Mouse (Mus musculus) small intestine, adult 2 months (tissue): Measurements from ENCODE around the gene Olfr645. TPM values are rescaled to one million over a fixed set of nuclear protein-coding genes. Genes with fewer than 3 reads are reported as not detected.

Experiments
- H3K27ac ChIP-seq: fragments of 200-500 bp; 2 replicates; pipeline ENCODE4 v1.5.1; 2012; ENCODE audit warnings: low read depth, low read length, control low read depth, inconsistent platforms; ENCODE audit not compliant: insufficient read depth
- H3K27me3 ChIP-seq: fragments of 200-500 bp; 2 replicates; pipeline ENCODE4 v1.6.1; 2012; ENCODE audit warnings: mild to moderate bottlenecking, moderate library complexity, low read length, inconsistent platforms; ENCODE audit not compliant: control insufficient read depth, insufficient read depth
- H3K36me3 ChIP-seq: fragments of 200-500 bp; 2 replicates; pipeline ENCODE4 v1.6.1; 2012; ENCODE audit warnings: mild to moderate bottlenecking, low read length, control low read depth, inconsistent platforms; ENCODE audit not compliant: control insufficient read depth, insufficient read depth
- H3K4me1 ChIP-seq: fragments of 200-500 bp; 2 replicates; pipeline ENCODE4 v1.6.1; 2012; ENCODE audit warnings: low read length, inconsistent platforms, mixed read lengths; ENCODE audit not compliant: control insufficient read depth, insufficient read depth, insufficient read length
- H3K4me3 ChIP-seq: fragments of 200-500 bp; 2 replicates; pipeline ENCODE4 v1.5.1; 2012; ENCODE audit warnings: low read depth, mild to moderate bottlenecking, control low read depth, inconsistent platforms, low read length, moderate library complexity
- CTCF ChIP-seq: fragments of 200-500 bp; IDR thresholded peaks from 2 replicates; pipeline ENCODE4 v1.5.1; 2012; ENCODE audit warnings: low read depth, mild to moderate bottlenecking, control low read depth, inconsistent platforms, low read length, moderate library complexity, mixed read lengths; ENCODE audit not compliant: insufficient replicate concordance, insufficient read length; ENCODE audit errors: extremely low read depth
- POLR2A ChIP-seq: fragments of 200-500 bp; IDR thresholded peaks from 2 replicates; pipeline ENCODE4 v1.6.1; 2012; ENCODE audit warnings: low read depth, mild to moderate bottlenecking, control low read depth, inconsistent platforms, low read length, moderate library complexity
- WGBS: fragments of 180-500 bp; shearing (Covaris S2); methylation state at CpG from one replicate; pipeline ENCODE4 v1.1.7; 2018; 5-methylcytosine and 5-hydroxymethylcytosine counted together
- polyA plus RNA-seq: library from polyadenylated mRNA; depleted of rRNA; stranded (reverse); fragments of >200 nt; gene quantifications from 2 replicates; pipeline ENCODE4 v1.2.3, GENCODE M21; 2012; rRNA removed

The Olfr645 gene
- polyA plus RNA-seq: not detected in 2 replicates

DNA sequence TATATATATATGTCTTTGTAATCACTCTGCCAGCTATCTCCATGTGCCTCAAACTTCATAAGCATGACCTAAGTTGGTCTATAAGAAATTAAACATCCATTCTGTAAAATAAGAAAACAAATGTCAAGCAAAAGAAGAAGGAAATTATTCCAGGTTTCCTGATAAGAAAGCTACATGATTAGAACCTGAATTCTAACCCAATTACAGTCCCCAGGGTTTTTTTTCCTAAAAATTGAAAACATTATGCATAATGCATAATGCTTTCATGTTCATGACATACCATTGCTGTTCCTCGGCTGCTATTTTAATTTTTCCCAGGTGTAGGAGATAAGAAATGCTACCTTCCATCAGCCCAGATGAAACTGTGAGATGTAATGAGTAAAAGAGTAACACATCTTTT, at the start of gene Olfr645:
Gene Olfr645 (minus strand): TSS at position 101 of the 400 bp plus-strand sequence.
- no peak for TF ChIP-seq POLR2A
- TF ChIP-seq CTCF: no peak
- Histone ChIP-seq H3K36me3 (no peaks in the 10 kb centered on the region), H3K27ac (no peak within 1 kb of the TSS), H3K4me3 (no peak within 1 kb of the TSS), H3K27me3 (no peaks in the 10 kb centered on the region), H3K4me1 (no peaks in the 10 kb centered on the region)
- 58% methylated on average over 1 of the region's 1 CpGs for whole genome bisulfite sequencing

DNA sequence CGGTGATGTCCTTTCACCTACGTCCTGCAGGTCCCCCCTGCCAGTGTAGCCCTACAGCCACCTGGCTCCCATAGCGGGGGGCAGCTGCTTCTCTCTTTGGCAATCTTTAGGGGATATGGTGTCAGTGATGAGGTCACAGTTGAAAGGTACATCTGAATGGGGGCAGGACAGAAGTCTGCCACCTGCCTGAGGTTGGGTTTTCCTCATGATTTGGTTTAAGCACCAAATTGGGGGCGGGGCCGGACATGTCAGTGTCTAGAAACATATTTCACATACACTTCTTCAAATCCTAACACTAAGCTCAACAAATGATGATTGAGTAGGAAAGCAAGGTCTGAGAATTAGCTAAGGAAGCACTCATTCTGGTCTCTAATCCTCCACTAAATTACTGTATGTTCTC, 44.5 kb upstream of the Olfr645 start, which contains the start of gene Ubqln5:
Gene Ubqln5 (minus strand): TSS at position 101 of the 400 bp plus-strand sequence.
- Histone ChIP-seq H3K27ac (no peak within 1 kb of the TSS), H3K4me3 (no peak within 1 kb of the TSS), H3K36me3 (no peaks in the 10 kb centered on the region), H3K4me1 (no peaks in the 10 kb centered on the region), H3K27me3 (no peaks in the 10 kb centered on the region)
- TF ChIP-seq POLR2A: no peak
- TF ChIP-seq CTCF: no peak
- 88% methylated on average over 5 of the region's 5 CpGs for WGBS

DNA sequence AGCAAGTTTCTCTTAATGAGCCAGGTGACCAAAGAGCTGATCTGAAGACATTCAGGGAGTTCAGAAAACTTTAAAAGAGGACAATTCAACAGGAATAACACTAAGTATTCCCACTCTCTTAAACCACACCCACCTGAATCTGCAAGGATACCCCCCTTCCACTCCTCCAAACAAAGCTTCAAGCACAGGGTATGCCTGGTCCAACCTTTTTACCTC, 19.4 kb upstream of the Olfr645 start, which contains the start of gene Olfr646:
Gene Olfr646 (plus strand): TSS at position 117 of the 216 bp plus-strand sequence.
- Histone ChIP-seq H3K4me1 (no peaks in the 10 kb centered on the region), H3K36me3 (no peaks in the 10 kb centered on the region), H3K27me3 (no peaks in the 10 kb centered on the region), H3K4me3 (no peak within 1 kb of the TSS), H3K27ac (no peak within 1 kb of the TSS)
- TF ChIP-seq CTCF (no peak), POLR2A (no peak)

DNA sequence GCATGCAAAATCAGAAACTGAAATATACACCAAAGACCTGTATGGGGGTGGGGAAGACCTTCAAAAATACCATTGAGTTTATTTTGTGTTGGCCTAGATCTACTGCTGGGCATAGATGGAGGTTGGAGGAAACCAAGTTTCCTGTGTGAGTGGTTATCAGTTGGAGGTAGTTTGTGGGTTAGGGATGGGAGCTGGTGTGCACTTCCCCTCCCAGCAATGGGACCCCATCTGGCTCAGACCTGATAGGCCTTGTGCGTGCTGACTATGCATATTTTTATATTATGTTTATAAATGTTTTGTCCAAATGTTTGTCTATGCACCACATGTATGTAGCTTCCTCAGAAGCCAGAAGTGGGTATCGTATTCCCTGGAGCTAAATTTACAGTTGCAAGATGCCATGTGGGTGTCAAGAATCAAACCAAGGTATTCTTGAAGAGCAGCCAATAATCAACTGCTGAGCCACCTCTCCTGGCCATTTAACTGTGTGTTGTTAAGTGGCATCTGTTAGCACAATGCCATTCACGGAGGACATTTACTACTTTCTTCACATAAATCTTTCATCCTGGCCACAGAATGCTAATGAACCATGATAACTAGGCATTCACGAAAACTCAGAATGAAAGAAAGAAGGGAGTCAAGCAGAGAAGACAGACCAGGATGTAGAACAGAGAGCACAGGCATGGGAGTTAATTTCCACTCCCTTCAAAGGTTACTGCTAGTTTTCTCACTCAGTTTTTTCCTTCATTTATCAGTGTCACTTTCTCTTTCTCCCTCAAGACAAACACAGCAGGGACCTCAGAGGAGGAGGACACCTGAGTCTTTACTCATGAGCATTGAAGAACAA, 18.9 kb upstream of the Olfr645 start:
- no peaks in the 10 kb centered on the region for H3K27me3 ChIP-seq
- 55% methylated on average over 4 of the region's 4 CpGs for WGBS
- no peak for TF ChIP-seq CTCF
- no peak for TF ChIP-seq POLR2A
- no peaks in the 10 kb centered on the region for H3K36me3 ChIP-seq
- no peaks in the 10 kb centered on the region for H3K4me1 ChIP-seq
- H3K27ac ChIP-seq: no peak overlapping the region
- no peak overlapping the region for H3K4me3 ChIP-seq

DNA sequence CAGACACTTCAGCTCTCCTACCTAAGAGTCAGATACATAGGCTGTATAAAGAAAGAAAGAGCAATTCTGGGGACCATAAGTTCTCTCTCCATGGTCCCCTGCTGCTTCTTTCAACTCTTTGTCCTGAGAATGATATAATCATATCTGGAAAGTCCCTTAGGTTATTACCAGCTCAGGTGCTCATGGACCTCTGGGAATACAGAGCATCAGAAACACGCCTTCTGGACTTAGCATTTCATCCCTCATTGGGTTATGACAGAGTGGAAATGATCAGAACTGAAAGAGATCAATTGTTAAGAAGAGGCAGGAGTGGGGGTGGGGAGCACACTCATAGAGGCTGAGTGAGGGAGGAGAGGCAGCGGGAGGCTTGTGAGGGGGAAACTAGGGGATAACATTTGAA, 13.5 kb downstream of the Olfr645 start, which contains the start of gene Olfr644:
Gene Olfr644 (minus strand): TSS at position 101 of the 400 bp plus-strand sequence.
- WGBS: 53% methylated on average over 2 of the region's 2 CpGs
- no peak for TF ChIP-seq POLR2A
- TF ChIP-seq CTCF: no peak

DNA sequence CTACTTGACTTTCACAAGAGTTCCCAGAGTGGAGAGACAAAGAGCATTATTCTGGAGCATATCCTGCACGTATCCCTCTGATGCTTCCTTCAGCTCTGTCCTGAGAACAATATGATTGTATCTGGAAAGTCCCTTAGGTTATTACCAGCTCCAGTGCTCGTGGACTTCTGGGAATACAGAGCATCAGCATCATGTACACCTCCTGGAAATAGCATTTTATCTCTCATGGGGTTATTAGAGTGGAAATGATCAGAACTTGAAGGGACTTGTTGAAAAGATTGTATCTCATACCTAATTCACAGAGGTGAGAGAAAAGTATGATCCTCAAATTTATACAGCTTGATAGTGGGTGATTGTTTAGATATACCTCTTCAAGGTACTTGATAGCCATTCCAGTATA, 23.9 kb downstream of the Olfr645 start, which contains the start of gene 4930516K23Rik:
Gene 4930516K23Rik (minus strand): TSS at position 101 of the 400 bp plus-strand sequence.
- Histone ChIP-seq H3K27ac (no peak within 1 kb of the TSS), H3K4me3 (no peak within 1 kb of the TSS), H3K27me3 (no peaks in the 10 kb centered on the region), H3K4me1 (no peaks in the 10 kb centered on the region), H3K36me3 (no peaks in the 10 kb centered on the region)
- 50% methylated on average over 2 of the region's 2 CpGs for WGBS
- TF ChIP-seq POLR2A (no peak), CTCF (no peak)

More for the DNA sequence above, 13.5 kb downstream of the Olfr645 start, which contains the start of gene Olfr644:
- H3K4me1 ChIP-seq: no peaks in the 10 kb centered on the region
- no peak within 1 kb of the TSS for H3K27ac ChIP-seq
- H3K27me3 ChIP-seq: no peaks in the 10 kb centered on the region
- H3K4me3 ChIP-seq: no peak within 1 kb of the TSS
- H3K36me3 ChIP-seq: no peaks in the 10 kb centered on the region

DNA sequence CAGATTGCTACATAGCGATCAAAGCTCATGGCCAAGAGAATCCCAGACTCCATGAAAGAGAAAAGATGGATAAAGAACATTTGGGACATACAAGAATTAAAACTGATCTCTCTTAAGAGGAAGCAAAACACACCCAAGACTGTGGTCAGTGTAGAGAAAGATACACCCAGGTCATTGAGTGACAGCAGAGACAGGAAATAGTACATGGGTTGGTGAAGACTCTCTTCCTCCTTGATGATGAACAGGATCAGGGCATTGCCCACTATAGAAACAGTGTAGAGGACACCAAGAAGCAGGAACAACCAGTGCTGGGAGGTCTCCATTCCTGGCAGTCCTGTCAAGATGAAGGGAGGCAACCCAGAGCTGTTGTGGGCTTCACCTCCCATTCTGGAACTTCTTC, 26.1 kb downstream of the Olfr645 start:
- Histone ChIP-seq H3K4me1 (no peaks in the 10 kb centered on the region), H3K36me3 (no peaks in the 10 kb centered on the region), H3K4me3 (no peak overlapping the region), H3K27me3 (no peaks in the 10 kb centered on the region), H3K27ac (no peak overlapping the region)
- TF ChIP-seq POLR2A (no peak), CTCF (no peak)
- 88% methylated on average over 1 of the region's 1 CpGs for WGBS

DNA sequence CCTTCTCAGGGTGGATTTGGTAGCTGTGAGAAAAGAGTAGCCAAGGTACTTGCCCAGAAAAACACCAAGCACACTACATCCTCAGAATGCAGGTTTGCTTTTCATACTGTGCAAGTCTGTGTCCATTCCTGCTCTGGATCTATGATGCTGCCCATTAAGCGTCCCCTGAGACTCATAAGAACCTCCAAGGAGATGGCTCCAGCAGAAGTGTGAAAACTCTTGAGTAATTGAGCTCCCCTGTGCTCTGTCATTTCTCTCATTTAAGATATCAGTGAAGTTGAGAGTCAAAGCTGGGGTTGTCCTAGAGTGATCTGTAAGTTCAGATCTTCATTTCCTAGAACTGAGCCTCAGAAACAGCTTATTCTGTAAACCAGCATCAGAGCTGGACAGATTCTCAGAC, 32.7 kb downstream of the Olfr645 start, which contains the start of gene Olfr642:
Gene Olfr642 (minus strand): TSS at position 101 of the 400 bp plus-strand sequence.
- Histone ChIP-seq H3K4me1 (no peaks in the 10 kb centered on the region), H3K27me3 (no peaks in the 10 kb centered on the region), H3K36me3 (no peaks in the 10 kb centered on the region), H3K27ac (no peak within 1 kb of the TSS), H3K4me3 (no peak within 1 kb of the TSS)
- WGBS: 58% methylated on average over 1 of the region's 1 CpGs
- no peak for TF ChIP-seq CTCF
- no peak for TF ChIP-seq POLR2A
